Mouse (Mus musculus) ES-Bruce4 (cell line): ENCODE data around the gene Bri3.

Experiments
- CTCF ChIP-seq: IDR thresholded peaks from one replicate; pipeline ENCODE4 v1.8.1; 2011; ENCODE audit warnings: low read depth, low read length
- EP300 ChIP-seq: IDR thresholded peaks from 2 replicates; pipeline ENCODE4 v1.6.1; 2011; ENCODE audit warnings: low read depth, low read length; ENCODE audit not compliant: insufficient read depth

DNA sequence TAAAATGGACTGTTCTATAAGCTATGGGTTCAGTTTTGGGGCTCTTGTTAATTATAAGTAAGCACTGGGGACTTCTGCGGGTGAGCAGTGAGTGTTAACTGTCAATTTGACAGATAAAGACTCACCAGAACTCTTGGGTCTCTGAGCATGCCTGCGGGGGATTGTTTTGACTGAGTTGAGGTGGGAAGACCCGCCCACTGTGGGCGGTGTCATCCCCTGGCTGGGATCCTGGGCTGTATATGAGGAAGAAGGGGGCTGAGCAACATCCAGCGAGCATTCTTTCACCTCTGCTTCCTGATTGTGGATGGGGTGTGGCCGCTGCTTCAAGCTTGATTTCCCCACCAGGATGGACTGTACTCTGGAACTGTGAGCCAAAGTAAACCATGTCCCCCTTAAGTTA, 10.0 kb upstream of the Bri3 start:
- TF ChIP-seq CTCF, result no peak
- TF ChIP-seq EP300, result no peak
